Mouse (Mus musculus) liver, adult 2 months (tissue): ENCODE measurements at regions not wholly inside any gene's neighbourhood (a gene's known extent, or its start where the extent isn't known, plus 50 kb on each side); places are given as distances from the start of the nearest gene placed in this dataset.
"Not testable (repeated sequence)": the region's sequence is repeated elsewhere in the genome, so short reads cannot be mapped to it uniquely, and the experiment has no call there.

Source experiments
- DNase-seq: peaks from one replicate; pipeline ENCODE4 v3.0.0-alpha.2; 2011; ENCODE audit warnings: low read depth, low spot score; ENCODE audit errors: extremely low read depth
- H3K27ac ChIP-seq: fragments of 200-500 bp; replicated peaks from 2 replicates; pipeline ENCODE4 v1.5.1; 2012; ENCODE audit warnings: low read depth, mild to moderate bottlenecking, control low read depth, inconsistent platforms, low read length; ENCODE audit not compliant: insufficient read depth
- H3K27me3 ChIP-seq: fragments of 200-500 bp; 2 replicates; pipeline ENCODE4 v1.6.1; 2012; ENCODE audit warnings: mild to moderate bottlenecking, moderate library complexity, low read length, inconsistent platforms; ENCODE audit not compliant: control insufficient read depth, insufficient read depth
- H3K36me3 ChIP-seq: fragments of 200-500 bp; 2 replicates; pipeline ENCODE4 v1.6.1; 2012; ENCODE audit warnings: low read length, inconsistent platforms; ENCODE audit not compliant: control insufficient read depth, insufficient read depth
- H3K4me1 ChIP-seq: fragments of 200-500 bp; 2 replicates; pipeline ENCODE4 v1.6.1; 2011; ENCODE audit warnings: low read length; ENCODE audit not compliant: control insufficient read depth, insufficient read depth
- H3K4me3 ChIP-seq: fragments of 200-500 bp; 2 replicates; pipeline ENCODE4 v1.5.1; 2011; ENCODE audit warnings: low read depth, mild to moderate bottlenecking, control low read depth, low read length, moderate library complexity; ENCODE audit not compliant: insufficient read depth
- H3K79me2 ChIP-seq: fragments of 200-500 bp; 2 replicates; pipeline ENCODE4 v1.6.1; 2012; ENCODE audit warnings: inconsistent platforms, mild to moderate bottlenecking, low read length, moderate library complexity; ENCODE audit not compliant: control insufficient read depth, insufficient read depth
- H3K9ac ChIP-seq: fragments of 200-500 bp; 2 replicates; pipeline ENCODE4 v1.6.1; 2012; ENCODE audit warnings: low read depth, mild to moderate bottlenecking, control low read depth, inconsistent platforms, low read length
- CTCF ChIP-seq: fragments of 200-500 bp; IDR thresholded peaks from 2 replicates; pipeline ENCODE4 v1.5.1; 2011; ENCODE audit warnings: low read depth, low read length, control low read depth
- POLR2A ChIP-seq: fragments of 200-500 bp; IDR thresholded peaks from 2 replicates; pipeline ENCODE4 v1.6.1; 2011; ENCODE audit warnings: low read length, control low read depth; ENCODE audit not compliant: insufficient read depth; ENCODE audit errors: extremely low read depth
- WGBS: fragments of 180-500 bp; shearing (Covaris S2); methylation state at CpG from one replicate; pipeline ENCODE4 v1.1.7; 2018; 5-methylcytosine and 5-hydroxymethylcytosine counted together

DNA sequence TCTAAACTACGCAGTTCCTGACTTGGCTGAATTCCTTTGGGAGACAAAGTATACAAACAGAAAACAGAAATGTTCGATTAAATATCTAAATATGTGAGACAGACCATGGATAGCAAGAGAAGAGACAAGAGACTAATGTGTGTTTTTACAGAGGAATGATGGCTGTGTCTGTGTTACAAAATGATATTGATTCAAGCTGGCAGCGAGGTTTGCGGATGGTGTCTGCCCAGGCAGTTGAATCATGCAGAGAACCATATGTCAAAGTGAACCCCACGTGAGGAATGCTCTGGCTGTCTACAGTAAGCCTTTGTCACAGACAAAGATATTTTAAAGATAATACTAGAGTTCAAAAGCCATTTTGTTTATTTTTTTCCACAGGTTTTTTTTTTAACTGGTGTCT lies 320.2 kb downstream of the Grxcr1 start:
- DNase-seq, result no peak
- H3K9ac ChIP-seq, result no peak overlapping the region
- 60% methylated on average over 5 of the region's 5 CpGs for WGBS

GRCm38 (mm10) chr5:68353211-68353610 lies 321.6 kb downstream of the Grxcr1 start:
- H3K4me1 ChIP-seq, result no peaks in the 10 kb centered on the region
- 84% methylated on average over 4 of the region's 4 CpGs for WGBS

More for the DNA sequence above, 320.2 kb downstream of the Grxcr1 start:
- TF ChIP-seq CTCF, result no peak
- no peak for TF ChIP-seq POLR2A
- Histone ChIP-seq H3K27me3 (no peaks in the 10 kb centered on the region), H3K4me1 (no peaks in the 10 kb centered on the region), H3K36me3 (no peaks in the 10 kb centered on the region), H3K79me2 (no peaks in the 10 kb centered on the region), H3K4me3 (no peak overlapping the region), H3K27ac (no peak overlapping the region)

GRCm38 (mm10) chr5:68353816-68354215 lies 322.2 kb downstream of the Grxcr1 start:
- not testable (repeated sequence) for H3K4me1 ChIP-seq, DNase-seq, H3K9ac ChIP-seq, H3K27me3 ChIP-seq, H3K4me3 ChIP-seq, H3K79me2 ChIP-seq, H3K36me3 ChIP-seq, H3K27ac ChIP-seq
- 72% methylated on average over 3 of the region's 3 CpGs for WGBS

More at GRCm38 (mm10) chr5:68353211-68353610, 321.6 kb downstream of the Grxcr1 start:
- Histone ChIP-seq H3K27me3 (no peaks in the 10 kb centered on the region), H3K36me3 (no peaks in the 10 kb centered on the region), H3K27ac (no peak overlapping the region), H3K79me2 (no peaks in the 10 kb centered on the region), H3K4me3 (no peak overlapping the region), H3K9ac (no peak overlapping the region)
- TF ChIP-seq CTCF (no peak), POLR2A (no peak)
- no peak for DNase-seq

DNA sequence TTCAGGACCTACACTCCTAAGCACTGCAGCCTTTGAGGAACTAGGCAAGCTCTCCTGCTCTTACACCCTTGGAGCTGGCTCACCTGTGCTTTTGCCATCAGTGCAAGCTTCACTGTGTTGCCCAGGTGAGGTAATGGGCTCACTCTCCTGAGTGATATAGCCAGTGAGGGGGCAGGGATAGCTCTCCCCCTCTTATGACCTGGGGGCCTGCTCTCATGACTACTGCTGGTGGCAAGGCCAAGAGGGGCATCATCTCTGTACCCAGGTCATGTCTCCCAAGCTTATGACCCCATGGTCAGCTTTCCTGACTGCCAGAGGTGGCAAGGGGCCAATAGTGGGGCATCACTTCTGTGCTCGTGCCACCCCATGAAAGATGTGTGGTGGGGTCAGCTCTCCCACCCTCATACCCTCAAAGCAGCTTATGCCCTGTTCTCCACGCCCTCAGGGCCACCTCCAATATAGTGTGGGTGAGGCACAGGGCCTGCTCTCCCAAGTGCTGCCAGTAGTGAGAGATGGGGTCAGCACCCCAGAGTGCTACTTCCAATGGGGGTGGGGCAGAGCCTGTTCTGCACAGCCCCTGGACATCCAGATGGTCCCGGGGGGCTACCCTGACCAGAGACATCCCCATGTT lies 330.1 kb downstream of the Grxcr1 start:
- no peak overlapping the region for H3K4me3 ChIP-seq
- TF ChIP-seq CTCF, result no peak
- TF ChIP-seq POLR2A, result no peak
- H3K27me3 ChIP-seq, result no peaks in the 10 kb centered on the region
- 62% methylated on average over 3 of the region's 3 CpGs for WGBS
- DNase-seq, result no peak
- H3K36me3 ChIP-seq, result no peaks in the 10 kb centered on the region
- H3K79me2 ChIP-seq, result no peaks in the 10 kb centered on the region
- no peak overlapping the region for H3K27ac ChIP-seq
- no peak overlapping the region for H3K9ac ChIP-seq
- H3K4me1 ChIP-seq, result no peaks in the 10 kb centered on the region

GRCm38 (mm10) chr5:68373082-68373481 lies 341.4 kb downstream of the Grxcr1 start:
- Histone ChIP-seq H3K79me2 (no peaks in the 10 kb centered on the region), H3K4me1 (no peaks in the 10 kb centered on the region), H3K27ac (no peak overlapping the region), H3K4me3 (no peak overlapping the region), H3K36me3 (no peaks in the 10 kb centered on the region), H3K9ac (no peak overlapping the region), H3K27me3 (no peaks in the 10 kb centered on the region)
- DNase-seq, result no peak
- TF ChIP-seq POLR2A (no peak), CTCF (no peak)
- WGBS, result 80% methylated on average over 2 of the region's 2 CpGs
